ENCODE assay signal across 7 mouse cellular contexts in genomic region chr3:105706366-105707020, GRCm38 (mm10). TPM values are rescaled to one million over a fixed set of nuclear protein-coding genes. Genes with fewer than 3 reads are reported as not detected.
DNase-seq lines count a peak whose midpoint lies in the region; ATAC-seq and TF ChIP-seq lines count a peak whose summit lies in the region.

No protein-coding gene starts in this region.

- no peak overlapping the region for H3K4me3 ChIP-seq in heart, embryonic 11.5 days (ENCODE audit: low read depth, low read length)
- no peak overlapping the region for H3K4me3 ChIP-seq in thymus, adult 2 months (ENCODE audit: control insufficient read depth, insufficient read depth, low read length)

- no peak for TF ChIP-seq CTCF in thymus, adult 2 months (IDR thresholded peaks at IDR 0.05; ENCODE audit: borderline replicate concordance, control insufficient read depth, extremely low read depth, insufficient read depth, low read length, poor library complexity)

- H3K9ac ChIP-seq in heart, embryonic 11.5 days (ENCODE audit: low read depth, low read length), result no peak overlapping the region

- intact Hi-C loops in left cerebral cortex, postnatal 14 days (cut with DNase I), result no loop called here

- ATAC-seq in heart, embryonic 11.5 days (replicated peaks; ENCODE audit: insufficient number of reproducible peaks, low FRiP score, low TSS enrichment), result no peak

- 38% methylated on average over 4 of the region's 4 CpGs for WGBS in heart, embryonic 11.5 days (ENCODE audit: insufficient replicate concordance)
- WGBS in thymus, adult 2 months, result 72% methylated on average over 4 of the region's 4 CpGs

- peaks cover 25% of the 10 kb centered on the region for H3K4me1 ChIP-seq in heart, embryonic 11.5 days (ENCODE audit: control insufficient read depth, insufficient read depth, low read length)
- H3K4me1 ChIP-seq in thymus, adult 2 months (replicated peaks; ENCODE audit: control insufficient read depth, insufficient read depth, low read length), result peaks cover 12% of the 10 kb centered on the region

- DNase-seq in lung, postnatal 14 days, result peak; percentile 60
- DNase-seq in lung, postnatal 25 days (ENCODE audit: low spot score), result no peak
- peak; percentile 65 to 82 for DNase-seq in left cerebral cortex, postnatal 14 days (ENCODE audit: low spot score in 2 of 2)
- DNase-seq in right cerebral cortex, postnatal 14 days, result peak; percentile 37
- DNase-seq in thymus, adult 2 months, result no peak
- no peak for DNase-seq in adrenal gland, adult 18-20 months (ENCODE audit: low spot score in 2 of 2)

- peak overlapping the region; percentile 99; the same call in 1 of the 2 replicates for H3K4me2 ChIP-seq in heart, embryonic 11.5 days

- TF ChIP-seq POLR2A in thymus, adult 2 months (IDR thresholded peaks at IDR 0.05; ENCODE audit: control insufficient read depth, extremely low read depth, insufficient read depth, low read length, poor library complexity), result no peak

- no peaks in the 10 kb centered on the region for H3K9me3 ChIP-seq in heart, embryonic 11.5 days (replicated peaks; ENCODE audit: control insufficient read depth, low read length)

- no peaks in the 10 kb centered on the region for H3K36me3 ChIP-seq in heart, embryonic 11.5 days (ENCODE audit: control insufficient read depth, insufficient read depth, low read length)
- no peaks in the 10 kb centered on the region for H3K36me3 ChIP-seq in thymus, adult 2 months (ENCODE audit: control insufficient read depth, insufficient read depth, low read length)

- H3K27ac ChIP-seq in heart, embryonic 11.5 days (ENCODE audit: low read depth, low read length), result no peak overlapping the region
- no peak overlapping the region for H3K27ac ChIP-seq in thymus, adult 2 months (ENCODE audit: control insufficient read depth, insufficient read depth, low read length)

- H3K27me3 ChIP-seq in heart, embryonic 11.5 days (ENCODE audit: control insufficient read depth, insufficient read depth, low read length), result peaks cover 9% of the 10 kb centered on the region; the same call in 1 of the 2 replicates
- H3K27me3 ChIP-seq in thymus, adult 2 months (ENCODE audit: control insufficient read depth, insufficient read depth, low read length), result no peaks in the 10 kb centered on the region

RNA-seq across cellular contexts. Expression of gene Inka2, which starts 2.1 kb away (rescaled TPM):
- 1.7 and 1.8 TPM in 2 replicates for polyA plus RNA-seq in heart, embryonic 11.5 days (2014; fragmentation: Nextera tagmentation; extraction: Ambion mirVana)
- 100 to 1,000 TPM in 1 of 2 experiments, 10 to 100 TPM in 1; 75.4 to 105 TPM for total RNA-seq in left cerebral cortex, postnatal 14 days (2021)
- polyA plus RNA-seq in thymus, adult 2 months (2012; rRNA removed), result 5.5 TPM in 2 replicates
- 1 to 10 TPM; 3.8 to 3.9 TPM for total RNA-seq in adrenal gland, adult 18-20 months (2021)

RNA-seq across cellular contexts. Expression of gene Ddx20, which starts 19.1 kb away (rescaled TPM):
- polyA plus RNA-seq in heart, embryonic 11.5 days (2014; fragmentation: Nextera tagmentation; extraction: Ambion mirVana), result 23.6 and 28.0 TPM in 2 replicates
- total RNA-seq in left cerebral cortex, postnatal 14 days (2021), result 10 to 100 TPM; 11.1 to 11.4 TPM
- polyA plus RNA-seq in thymus, adult 2 months (2012; rRNA removed), result 33.5 and 50.2 TPM in 2 replicates
- total RNA-seq in adrenal gland, adult 18-20 months (2021), result 10 to 100 TPM; 18.5 to 18.9 TPM

Comparison
In these comparisons a context has a peak if more than half of its experiments do, and no peak if none do; other contexts are left out.
1. DNase-seq: peak in lung, postnatal 14 days (single experiment), left cerebral cortex, postnatal 14 days (2 of 2) and right cerebral cortex, postnatal 14 days (single experiment); none in lung, postnatal 25 days (single experiment), thymus, adult 2 months (single experiment) and adrenal gland, adult 18-20 months (0 of 2).
2. RNA of gene Inka2, which starts 2.1 kb away (total RNA-seq): 75.4 to 105 TPM in left cerebral cortex, postnatal 14 days; 3.8 to 3.9 TPM in adrenal gland, adult 18-20 months; every median in the first group is over 10 times any median in the second.